Mouse (Mus musculus) neural tube, embryonic 15.5 days (tissue): ENCODE measurements around the gene Sprn. TPM values are rescaled to one million over a fixed set of nuclear protein-coding genes. Genes with fewer than 3 reads are reported as not detected.
A peak's percentile ranks its signal among the peaks of the same experiment; 100 is the strongest.
"Not testable (repeated sequence)": the region's sequence is repeated elsewhere in the genome, so short reads cannot be mapped to it uniquely, and the experiment has no call there.

ENCODE experiments used
- ATAC-seq: fragments of 200-750 bp; cut with Nextera tagmentation; 2 replicates; pipeline ENCODE4 v1.8.0; 2017; ENCODE audit warnings: mild to moderate bottlenecking, moderate TSS enrichment, moderate library complexity; ENCODE audit not compliant: low FRiP score
- H3K27ac ChIP-seq: fragments of 300-500 bp; sonication (generic); replicated peaks from 2 replicates; pipeline ENCODE4 v1.5.1; 2015; ENCODE audit warnings: mild to moderate bottlenecking, inconsistent platforms
- H3K27me3 ChIP-seq: fragments of 300-500 bp; sonication (generic); replicated peaks from 2 replicates; pipeline ENCODE4 v1.6.1; 2015; ENCODE audit warnings: inconsistent platforms
- H3K36me3 ChIP-seq: fragments of 300-500 bp; sonication (generic); 2 replicates; pipeline ENCODE4 v1.6.1; 2015; ENCODE audit warnings: inconsistent platforms
- H3K4me1 ChIP-seq: fragments of 300-500 bp; sonication (generic); 2 replicates; pipeline ENCODE4 v1.6.1; 2015; ENCODE audit warnings: inconsistent platforms
- H3K4me2 ChIP-seq: fragments of 300-500 bp; sonication (generic); 2 replicates; pipeline ENCODE4 v1.6.1; 2015; ENCODE audit warnings: inconsistent platforms, mild to moderate bottlenecking, moderate library complexity
- H3K4me3 ChIP-seq: fragments of 300-500 bp; sonication (generic); replicated peaks from 2 replicates; pipeline ENCODE4 v1.5.1; 2015; ENCODE audit warnings: mild to moderate bottlenecking, inconsistent platforms
- H3K9ac ChIP-seq: fragments of 300-500 bp; sonication (generic); replicated peaks from 2 replicates; pipeline ENCODE4 v1.6.1; 2015; ENCODE audit warnings: mild to moderate bottlenecking, inconsistent platforms
- H3K9me3 ChIP-seq: fragments of 300-500 bp; sonication (generic); replicated peaks from 2 replicates; pipeline ENCODE4 v1.6.1; 2016; ENCODE audit warnings: inconsistent platforms
- WGBS: fragments of 180-500 bp; shearing (Covaris S2); methylation state at CpG from one replicate; pipeline ENCODE4 v1.1.7; 2015; ENCODE audit warnings: mixed read lengths; 5-methylcytosine and 5-hydroxymethylcytosine counted together
- polyA plus RNA-seq: library from polyadenylated mRNA; unstranded; fragments of >200 nt; fragmentation: Nextera tagmentation; extraction: Ambion mirVana; gene quantifications from 2 replicates; pipeline ENCODE4 v1.2.1, GENCODE M21; 2015

Gene Sprn
- polyA plus RNA-seq, 1 experiment from 2014 or later = 26.3 TPM

- WGBS = under 1% methylated on average over 8 of the region's 8 CpGs
- Histone ChIP-seq H3K4me3 (peak overlapping the region; percentile 78), H3K36me3 (no peaks in the 10 kb centered on the region), H3K9me3 (no peaks in the 10 kb centered on the region), H3K27ac (peak overlapping the region; percentile 92), H3K27me3 (no peaks in the 10 kb centered on the region), H3K4me2 (peak overlapping the region; percentile 84), H3K4me1 (peaks cover 12% of the 10 kb centered on the region), H3K9ac (peak overlapping the region; percentile 95)
- ATAC-seq = no peak; the same call in 1 of the 2 replicates
These were observed 16.7 kb downstream of the Sprn start for GRCm38 (mm10) chr7:140138021-140138310.

GRCm38 (mm10) chr7:140137135-140138020 lies 17.3 kb downstream of the Sprn start, which contains the start of gene Mtg1:
Gene Mtg1, plus strand, starts transcription at chr7:140137564.
- H3K9me3 ChIP-seq = no peaks in the 10 kb centered on the region
- peak; percentile 98 for ATAC-seq
- peak within 1 kb of the TSS; percentile 95 for H3K9ac ChIP-seq
- no peaks in the 10 kb centered on the region for H3K27me3 ChIP-seq
- WGBS = 2% methylated on average over 39 of the region's 39 CpGs
- peak within 1 kb of the TSS; percentile 78 for H3K4me3 ChIP-seq
- H3K4me1 ChIP-seq = peaks cover 12% of the 10 kb centered on the region
- peak within 1 kb of the TSS; percentile 84 for H3K4me2 ChIP-seq
- H3K36me3 ChIP-seq = no peaks in the 10 kb centered on the region
- peak within 1 kb of the TSS; percentile 92 for H3K27ac ChIP-seq

- 86% methylated on average over 5 of the region's 5 CpGs for WGBS
- H3K36me3 ChIP-seq = no peaks in the 10 kb centered on the region
- no peak for ATAC-seq
- no peaks in the 10 kb centered on the region for H3K9me3 ChIP-seq
- H3K27me3 ChIP-seq = no peaks in the 10 kb centered on the region
- H3K4me3 ChIP-seq = no peak overlapping the region
- peaks cover 12% of the 10 kb centered on the region for H3K4me1 ChIP-seq
- H3K4me2 ChIP-seq = no peak overlapping the region
- no peak overlapping the region for H3K27ac ChIP-seq
- H3K9ac ChIP-seq = no peak overlapping the region
These were observed 19.4 kb downstream of the Sprn start for GRCm38 (mm10) chr7:140135106-140135770.

- H3K4me1 ChIP-seq = peaks cover 12% of the 10 kb centered on the region
- ATAC-seq, H3K9me3 ChIP-seq, H3K36me3 ChIP-seq, H3K27me3 ChIP-seq, H3K4me3 ChIP-seq, H3K27ac ChIP-seq, H3K4me2 ChIP-seq, H3K9ac ChIP-seq: not testable (repeated sequence)
- WGBS = 88% methylated on average over 7 of the region's 7 CpGs
These were observed 20.6 kb downstream of the Sprn start for GRCm38 (mm10) chr7:140134033-140134432.

- not testable (repeated sequence) for H3K27ac ChIP-seq, H3K4me1 ChIP-seq, H3K36me3 ChIP-seq, H3K9me3 ChIP-seq, H3K4me3 ChIP-seq, H3K4me2 ChIP-seq, ATAC-seq, H3K27me3 ChIP-seq, H3K9ac ChIP-seq
- WGBS = 95% methylated on average over 7 of the region's 7 CpGs
These were observed 22.5 kb downstream of the Sprn start for GRCm38 (mm10) chr7:140132184-140132583.

GRCm38 (mm10) chr7:140127911-140128310 lies 26.8 kb downstream of the Sprn start:
- H3K36me3 ChIP-seq = peaks cover 3% of the 10 kb centered on the region; the same call in 1 of the 2 replicates
- H3K27me3 ChIP-seq = no peaks in the 10 kb centered on the region
- H3K4me2 ChIP-seq = no peak overlapping the region
- no peak overlapping the region for H3K9ac ChIP-seq
- WGBS = 89% methylated on average over 2 of the region's 2 CpGs
- no peak overlapping the region for H3K27ac ChIP-seq
- peaks cover 15% of the 10 kb centered on the region for H3K4me1 ChIP-seq
- no peak overlapping the region for H3K4me3 ChIP-seq
- no peaks in the 10 kb centered on the region for H3K9me3 ChIP-seq
- no peak for ATAC-seq

GRCm38 (mm10) chr7:140126934-140127333 lies 27.7 kb downstream of the Sprn start:
- H3K4me2 ChIP-seq = no peak overlapping the region
- H3K27me3 ChIP-seq = no peaks in the 10 kb centered on the region
- 90% methylated on average over 3 of the region's 3 CpGs for WGBS

GRCm38 (mm10) chr7:140126022-140126350 lies 28.7 kb downstream of the Sprn start:
- H3K27me3 ChIP-seq = no peaks in the 10 kb centered on the region
- WGBS = 9% methylated on average over 5 of the region's 5 CpGs
- peak overlapping the region; percentile 58; the same call in 1 of the 2 replicates for H3K27ac ChIP-seq
- H3K4me1 ChIP-seq = peaks cover 15% of the 10 kb centered on the region
- ATAC-seq = no peak
- H3K9ac ChIP-seq = peak overlapping the region; percentile 75
- H3K4me3 ChIP-seq = peak overlapping the region; percentile 73
- no peaks in the 10 kb centered on the region for H3K9me3 ChIP-seq
- H3K4me2 ChIP-seq = peak overlapping the region; percentile 83
- peaks cover 3% of the 10 kb centered on the region; the same call in 1 of the 2 replicates for H3K36me3 ChIP-seq

More at GRCm38 (mm10) chr7:140126934-140127333, 27.7 kb downstream of the Sprn start:
- Histone ChIP-seq H3K36me3 (peaks cover 3% of the 10 kb centered on the region; the same call in 1 of the 2 replicates), H3K9ac (no peak overlapping the region), H3K27ac (no peak overlapping the region), H3K4me1 (peaks cover 15% of the 10 kb centered on the region), H3K9me3 (no peaks in the 10 kb centered on the region), H3K4me3 (no peak overlapping the region)
- ATAC-seq = no peak

GRCm38 (mm10) chr7:140125278-140126021 lies 29.2 kb downstream of the Sprn start:
- Histone ChIP-seq H3K4me3 (peak overlapping the region; percentile 73), H3K9me3 (no peaks in the 10 kb centered on the region), H3K4me2 (peak overlapping the region; percentile 83), H3K27ac (peak overlapping the region; percentile 58), H3K36me3 (peaks cover 3% of the 10 kb centered on the region; the same call in 1 of the 2 replicates), H3K9ac (peak overlapping the region; percentile 75), H3K4me1 (peaks cover 15% of the 10 kb centered on the region), H3K27me3 (no peaks in the 10 kb centered on the region)
- under 1% methylated on average over 39 of the region's 40 CpGs for WGBS
- peak; percentile 96 for ATAC-seq

- Histone ChIP-seq H3K9me3 (no peaks in the 10 kb centered on the region), H3K4me3 (no peak overlapping the region), H3K27ac (no peak overlapping the region), H3K4me2 (no peak overlapping the region), H3K27me3 (no peaks in the 10 kb centered on the region), H3K9ac (no peak overlapping the region), H3K4me1 (peaks cover 15% of the 10 kb centered on the region), H3K36me3 (peaks cover 1% of the 10 kb centered on the region; the same call in 1 of the 2 replicates)
- 97% methylated on average over 1 of the region's 1 CpGs for WGBS
- no peak for ATAC-seq
These were observed 30.3 kb downstream of the Sprn start for GRCm38 (mm10) chr7:140124382-140124781.

- Histone ChIP-seq H3K36me3 (no peaks in the 10 kb centered on the region), H3K27me3 (no peaks in the 10 kb centered on the region), H3K27ac (no peak overlapping the region), H3K9ac (no peak overlapping the region), H3K4me2 (no peak overlapping the region), H3K9me3 (no peaks in the 10 kb centered on the region), H3K4me3 (no peak overlapping the region), H3K4me1 (peaks cover 15% of the 10 kb centered on the region)
- WGBS = 40% methylated on average over 4 of the region's 4 CpGs
- ATAC-seq = no peak
These were observed 31.9 kb downstream of the Sprn start for GRCm38 (mm10) chr7:140122765-140123164.
